Mouse (Mus musculus): ENCODE measurements around the gene Sprr2f.

DNA sequence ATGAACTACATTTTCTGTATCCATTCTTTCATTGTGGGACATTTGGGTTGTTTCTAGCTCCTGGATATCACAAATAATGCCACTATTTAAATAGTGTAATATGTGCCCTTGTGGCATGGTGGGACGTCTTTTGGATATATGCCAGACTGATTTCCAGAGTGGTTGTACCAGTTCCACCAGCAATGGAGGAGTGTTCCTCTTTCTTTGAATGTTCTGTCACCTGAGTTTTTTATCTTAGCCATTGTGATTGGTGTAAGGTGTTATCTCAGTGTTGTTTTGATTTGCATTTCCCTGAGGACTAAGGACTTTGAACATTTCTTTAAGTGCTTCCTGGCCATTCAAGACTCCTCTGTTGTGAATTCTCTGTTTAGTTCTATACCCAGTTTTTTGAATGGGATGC lies 28.7 kb upstream of the Sprr2f start:
- no peak for TF ChIP-seq CTCF (IDR thresholded peaks at IDR 0.05; ENCODE audit: low read depth)
- no peak for TF ChIP-seq EP300 (IDR thresholded peaks at IDR 0.05; ENCODE audit: low read depth)
